Mouse (Mus musculus) forebrain, embryonic 13.5 days (tissue): ENCODE results near the gene Akirin1. TPM values are rescaled to one million over a fixed set of nuclear protein-coding genes. Genes with fewer than 3 reads are reported as not detected.

Experiments
- ATAC-seq: fragments of 200-750 bp; cut with Nextera tagmentation; 2 replicates; pipeline ENCODE4 v1.8.0; 2017
- H3K27ac ChIP-seq: fragments of 300-500 bp; sonication (generic); 2 replicates; pipeline ENCODE4 v1.5.1; 2015; ENCODE audit warnings: inconsistent platforms, mild to moderate bottlenecking, moderate library complexity
- H3K27me3 ChIP-seq: fragments of 300-500 bp; sonication (generic); 2 replicates; pipeline ENCODE4 v1.6.1; 2015; ENCODE audit warnings: mild to moderate bottlenecking, inconsistent platforms
- H3K36me3 ChIP-seq: fragments of 300-500 bp; sonication (generic); 2 replicates; pipeline ENCODE4 v1.6.1; 2015; ENCODE audit warnings: mild to moderate bottlenecking, inconsistent platforms; ENCODE audit not compliant: poor library complexity, severe bottlenecking
- H3K4me1 ChIP-seq: fragments of 300-500 bp; sonication (generic); 2 replicates; pipeline ENCODE4 v1.6.1; 2015; ENCODE audit warnings: inconsistent platforms
- H3K4me2 ChIP-seq: fragments of 300-500 bp; sonication (generic); 2 replicates; pipeline ENCODE4 v1.6.1; 2015; ENCODE audit warnings: inconsistent platforms, mild to moderate bottlenecking, moderate library complexity
- H3K4me3 ChIP-seq: fragments of 300-500 bp; sonication (generic); 2 replicates; pipeline ENCODE4 v1.5.1; 2015; ENCODE audit warnings: mild to moderate bottlenecking, inconsistent platforms
- H3K9ac ChIP-seq: fragments of 300-500 bp; sonication (generic); 2 replicates; pipeline ENCODE4 v1.6.1; 2015; ENCODE audit warnings: mild to moderate bottlenecking, inconsistent platforms
- H3K9me3 ChIP-seq: fragments of 300-500 bp; sonication (generic); replicated peaks from 2 replicates; pipeline ENCODE4 v1.6.1; 2016; ENCODE audit warnings: inconsistent platforms
- WGBS: fragments of 180-500 bp; shearing (Covaris S2); methylation state at CpG from one replicate; pipeline ENCODE4 v1.1.7; 2015; 5-methylcytosine and 5-hydroxymethylcytosine counted together
- polyA plus RNA-seq: library from polyadenylated mRNA; unstranded; fragments of >200 nt; fragmentation: Nextera tagmentation; extraction: Ambion mirVana; gene quantifications from 2 replicates; pipeline ENCODE4 v1.2.1, GENCODE M21; 2015

The Akirin1 gene
- polyA plus RNA-seq, 1 experiment from 2014 or later: 74.6 TPM

DNA sequence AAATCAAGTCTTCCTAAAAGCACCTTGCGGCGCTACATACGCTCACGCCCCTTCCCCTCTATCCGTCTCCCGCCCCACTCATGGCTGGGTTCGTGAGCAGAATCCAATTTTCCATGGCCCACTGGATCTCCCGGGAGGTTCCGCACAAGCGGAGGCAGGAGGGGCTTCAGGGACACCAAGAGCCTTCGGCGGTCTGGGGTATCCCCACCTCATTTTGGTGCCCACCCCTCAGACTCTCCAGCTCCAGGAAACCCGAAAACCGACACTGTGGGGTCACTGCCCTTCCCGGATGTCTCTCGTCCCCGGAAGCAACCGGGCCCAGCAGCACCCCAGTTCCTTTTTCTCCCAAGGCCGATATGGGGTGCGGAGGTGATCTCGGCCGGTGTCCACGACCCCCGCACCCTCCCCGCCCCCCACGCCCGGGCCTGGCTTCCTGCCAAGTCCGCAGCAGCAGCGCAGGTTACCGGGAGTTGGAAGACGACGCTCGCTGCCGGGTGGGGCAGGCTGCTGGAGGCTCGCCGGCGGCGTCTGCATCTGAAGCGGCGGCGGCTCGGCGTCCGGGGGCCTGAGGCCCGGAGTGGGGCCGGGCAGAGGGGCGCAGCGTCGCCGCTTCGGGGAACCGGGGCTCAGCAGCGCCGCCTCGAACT is 538 bp downstream of the Akirin1 start:
- peak; percentile 80 for ATAC-seq
- H3K9me3 ChIP-seq: no peaks in the 10 kb centered on the region
- H3K27ac ChIP-seq: peak overlapping the region; percentile 92
- peak overlapping the region; percentile 96 for H3K9ac ChIP-seq
- peak overlapping the region; percentile 70 for H3K4me2 ChIP-seq
- H3K4me3 ChIP-seq: peak overlapping the region; percentile 99
- under 1% methylated on average over 53 of the region's 55 CpGs for WGBS
- H3K27me3 ChIP-seq: no peaks in the 10 kb centered on the region
- H3K4me1 ChIP-seq: peaks cover 35% of the 10 kb centered on the region
- H3K36me3 ChIP-seq: no peaks in the 10 kb centered on the region

DNA sequence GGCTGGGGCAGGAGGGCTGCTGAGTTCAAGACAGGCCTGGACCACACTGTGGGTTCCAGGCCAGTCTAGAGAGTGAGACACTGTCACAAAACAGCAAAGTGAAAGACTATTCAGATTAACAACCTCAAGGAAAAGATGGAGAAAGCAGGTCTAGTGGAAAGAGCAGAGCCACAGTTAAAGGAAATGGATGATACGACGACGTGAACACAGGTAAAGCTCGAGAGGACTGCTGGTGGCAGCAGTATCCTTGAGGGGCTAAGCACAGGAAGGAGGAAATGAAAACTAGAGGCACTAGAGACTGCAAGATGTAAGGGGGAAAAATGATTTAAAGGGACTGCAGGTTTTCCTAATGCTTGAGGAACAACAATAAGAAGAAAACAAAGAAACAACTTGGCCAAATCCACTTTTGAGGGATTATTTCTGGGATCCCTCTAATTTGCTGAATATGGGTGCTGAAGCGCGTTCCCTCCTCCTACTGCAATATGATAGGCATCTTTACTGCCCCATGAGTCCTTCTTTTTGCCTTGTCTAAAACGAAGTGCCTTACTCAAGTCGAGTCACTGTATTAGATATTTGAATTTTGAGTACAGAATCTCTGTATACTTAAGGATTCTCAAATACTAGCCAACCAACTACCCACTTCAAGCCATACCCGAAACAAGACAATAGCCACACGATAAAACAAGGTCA is 1.3 kb downstream of the Akirin1 start:
- Histone ChIP-seq H3K4me3 (peak overlapping the region; percentile 99), H3K27me3 (no peaks in the 10 kb centered on the region), H3K36me3 (no peaks in the 10 kb centered on the region), H3K27ac (peak overlapping the region; percentile 92; the same call in 1 of the 2 replicates), H3K9ac (peak overlapping the region; percentile 96), H3K4me2 (peak overlapping the region; percentile 70), H3K9me3 (no peaks in the 10 kb centered on the region), H3K4me1 (peaks cover 35% of the 10 kb centered on the region)
- WGBS: 16% methylated on average over 10 of the region's 10 CpGs
- no peak for ATAC-seq

DNA sequence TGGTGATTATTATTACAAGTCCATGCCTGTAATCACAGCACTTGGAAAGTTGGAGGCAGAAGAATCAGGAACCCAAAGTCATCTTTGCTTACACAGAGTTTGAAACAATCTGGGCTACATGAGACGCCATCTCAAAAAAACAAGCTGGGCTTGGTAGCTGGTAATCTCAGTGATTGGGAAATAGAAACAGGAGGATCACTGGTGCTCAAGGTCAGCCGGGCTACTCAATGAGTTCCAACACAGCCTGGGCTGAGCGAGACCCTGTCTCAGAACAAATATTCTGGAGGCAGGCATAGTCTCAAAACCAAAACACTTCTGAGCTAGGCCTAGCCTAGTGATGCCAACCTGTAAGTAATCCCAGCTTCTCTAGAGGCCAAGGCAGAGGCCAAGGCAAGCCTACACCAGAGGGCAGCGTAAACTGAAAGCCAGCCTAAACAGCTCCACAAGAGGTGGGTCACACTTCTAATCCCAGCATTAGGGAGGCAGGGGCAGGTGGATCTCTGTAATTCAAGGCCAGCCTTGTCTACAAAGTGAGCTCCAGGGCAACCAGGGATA is 4.8 kb downstream of the Akirin1 start:
- WGBS: 93% methylated on average over 4 of the region's 4 CpGs
- peaks cover 35% of the 10 kb centered on the region for H3K4me1 ChIP-seq
- H3K36me3 ChIP-seq: peaks cover 29% of the 10 kb centered on the region

GRCm38 (mm10) chr4:123742891-123743290 is 7.3 kb downstream of the Akirin1 start:
- H3K27me3 ChIP-seq: no peaks in the 10 kb centered on the region
- peaks cover 23% of the 10 kb centered on the region for H3K4me1 ChIP-seq
- no peaks in the 10 kb centered on the region for H3K9me3 ChIP-seq
- peaks cover 53% of the 10 kb centered on the region for H3K36me3 ChIP-seq
- no peak overlapping the region for H3K4me2 ChIP-seq
- no peak for ATAC-seq
- H3K27ac ChIP-seq: no peak overlapping the region
- WGBS: 81% methylated on average over 1 of the region's 1 CpGs
- H3K9ac ChIP-seq: no peak overlapping the region
- no peak overlapping the region for H3K4me3 ChIP-seq

More for the DNA sequence above, 4.8 kb downstream of the Akirin1 start:
- H3K9me3 ChIP-seq: no peaks in the 10 kb centered on the region
- no peak overlapping the region for H3K4me2 ChIP-seq
- no peak for ATAC-seq
- no peaks in the 10 kb centered on the region for H3K27me3 ChIP-seq
- no peak overlapping the region for H3K9ac ChIP-seq
- H3K27ac ChIP-seq: no peak overlapping the region
- no peak overlapping the region for H3K4me3 ChIP-seq

DNA sequence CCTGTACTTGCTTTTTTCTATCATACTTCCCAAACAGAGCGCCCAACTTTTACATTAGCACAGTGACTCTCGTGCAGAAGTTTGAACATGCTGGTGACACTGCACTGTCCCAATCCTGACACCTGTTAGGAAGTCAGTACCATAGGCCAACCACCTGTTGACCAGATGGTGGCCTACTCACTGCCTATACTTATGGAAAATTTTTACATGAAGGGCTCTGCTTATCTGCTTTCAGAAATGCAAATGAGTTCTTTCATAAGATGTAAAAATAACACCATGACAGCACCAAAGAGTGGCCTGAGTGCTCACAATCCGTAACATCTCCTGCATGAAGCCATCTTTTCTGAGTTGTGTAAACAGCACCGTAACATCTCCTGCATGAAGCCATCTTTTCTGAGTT is 11.4 kb downstream of the Akirin1 start:
- Histone ChIP-seq H3K9ac (no peak overlapping the region), H3K4me2 (no peak overlapping the region), H3K9me3 (no peaks in the 10 kb centered on the region), H3K4me1 (no peaks in the 10 kb centered on the region), H3K36me3 (peaks cover 81% of the 10 kb centered on the region), H3K4me3 (no peak overlapping the region), H3K27me3 (no peaks in the 10 kb centered on the region), H3K27ac (no peak overlapping the region)
- no peak for ATAC-seq
- 93% methylated on average over 4 of the region's 4 CpGs for WGBS

GRCm38 (mm10) chr4:123733532-123733931 is 16.6 kb downstream of the Akirin1 start:
- no peaks in the 10 kb centered on the region for H3K4me1 ChIP-seq
- no peak overlapping the region for H3K9ac ChIP-seq
- no peak overlapping the region for H3K4me2 ChIP-seq
- WGBS: 93% methylated on average over 9 of the region's 9 CpGs
- peaks cover 53% of the 10 kb centered on the region for H3K36me3 ChIP-seq
- no peak overlapping the region for H3K27ac ChIP-seq
- no peak overlapping the region for H3K4me3 ChIP-seq
- H3K27me3 ChIP-seq: no peaks in the 10 kb centered on the region
- H3K9me3 ChIP-seq: no peaks in the 10 kb centered on the region
- 0 out of 2 replicates have a peak, but pooled peaks have one; percentile 24 for ATAC-seq

- H3K36me3 ChIP-seq: peaks cover 47% of the 10 kb centered on the region
- H3K9ac ChIP-seq: no peak overlapping the region
- H3K27ac ChIP-seq: no peak overlapping the region
- H3K4me2 ChIP-seq: no peak overlapping the region
- H3K27me3 ChIP-seq: no peaks in the 10 kb centered on the region
- H3K9me3 ChIP-seq: no peaks in the 10 kb centered on the region
- WGBS: 90% methylated on average over 2 of the region's 2 CpGs
- ATAC-seq: 0 out of 2 replicates have a peak, but pooled peaks have one; percentile 16
- H3K4me3 ChIP-seq: no peak overlapping the region
- H3K4me1 ChIP-seq: no peaks in the 10 kb centered on the region
Measured at GRCm38 (mm10) chr4:123732921-123733320, 17.2 kb downstream of the Akirin1 start.

DNA sequence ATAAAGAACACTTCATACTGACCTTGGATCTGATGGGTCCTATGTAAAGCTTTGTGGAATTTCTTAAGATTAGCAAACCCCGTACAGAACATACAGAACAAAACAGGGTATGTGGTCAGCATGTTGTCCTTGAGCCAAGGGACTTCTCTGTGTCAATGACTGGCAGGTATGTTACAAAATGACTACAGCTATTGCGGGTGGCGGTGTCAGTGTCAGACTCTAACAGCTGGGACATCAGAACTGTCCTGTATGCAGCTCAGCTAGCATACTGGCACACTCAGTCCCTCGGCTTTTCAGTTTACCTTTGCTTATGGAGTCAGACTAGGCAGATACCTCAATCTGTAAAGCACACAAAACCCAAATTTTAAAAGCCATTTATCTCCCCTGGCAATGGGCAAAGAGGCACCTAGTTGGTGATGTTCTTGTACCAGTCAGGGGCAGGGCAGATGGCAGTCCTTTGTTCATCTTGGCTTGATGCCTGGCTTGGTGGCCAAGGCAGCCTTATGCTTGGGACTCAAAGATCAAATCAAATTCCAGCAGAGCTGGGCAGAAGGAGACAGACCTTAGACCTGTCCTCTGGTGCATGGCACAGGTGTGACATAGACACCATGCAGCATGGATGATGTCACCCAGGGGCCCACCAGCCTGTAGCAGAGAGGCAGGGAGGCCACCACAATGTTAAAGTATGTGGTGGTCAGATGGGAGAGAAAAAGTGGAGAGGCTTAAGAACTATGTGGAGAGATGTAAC is 17.8 kb downstream of the Akirin1 start:
- Histone ChIP-seq H3K4me2 (no peak overlapping the region), H3K27me3 (no peaks in the 10 kb centered on the region), H3K4me3 (no peak overlapping the region), H3K36me3 (peaks cover 43% of the 10 kb centered on the region), H3K4me1 (no peaks in the 10 kb centered on the region), H3K9ac (no peak overlapping the region), H3K9me3 (no peaks in the 10 kb centered on the region), H3K27ac (no peak overlapping the region)
- no peak for ATAC-seq
- 92% methylated on average over 4 of the region's 4 CpGs for WGBS

DNA sequence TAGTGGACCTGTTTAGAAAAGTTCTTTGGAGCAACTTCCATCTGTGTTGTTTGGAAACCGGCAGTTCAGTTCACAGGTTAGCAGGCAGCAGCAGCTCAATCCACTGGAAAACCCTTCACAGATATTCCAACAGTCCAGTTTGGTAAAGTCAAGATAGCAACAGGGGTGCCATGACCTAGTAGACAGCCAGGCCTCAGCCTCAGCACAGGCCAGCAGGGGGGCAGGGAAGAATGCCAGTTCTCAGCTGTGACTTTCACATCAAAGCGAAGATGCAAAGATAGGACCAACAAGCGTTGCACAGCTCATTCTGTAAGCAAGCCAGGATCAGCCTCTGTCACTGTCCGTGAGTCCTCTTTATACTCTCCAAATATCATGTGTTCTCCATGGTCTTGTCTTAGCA is 28.4 kb downstream of the Akirin1 start:
- Histone ChIP-seq H3K27ac (no peak overlapping the region), H3K4me2 (no peak overlapping the region), H3K36me3 (no peaks in the 10 kb centered on the region), H3K9me3 (no peaks in the 10 kb centered on the region), H3K27me3 (no peaks in the 10 kb centered on the region), H3K9ac (no peak overlapping the region), H3K4me3 (no peak overlapping the region), H3K4me1 (peaks cover 6% of the 10 kb centered on the region)
- no peak for ATAC-seq
- 85% methylated on average over 4 of the region's 4 CpGs for WGBS

DNA sequence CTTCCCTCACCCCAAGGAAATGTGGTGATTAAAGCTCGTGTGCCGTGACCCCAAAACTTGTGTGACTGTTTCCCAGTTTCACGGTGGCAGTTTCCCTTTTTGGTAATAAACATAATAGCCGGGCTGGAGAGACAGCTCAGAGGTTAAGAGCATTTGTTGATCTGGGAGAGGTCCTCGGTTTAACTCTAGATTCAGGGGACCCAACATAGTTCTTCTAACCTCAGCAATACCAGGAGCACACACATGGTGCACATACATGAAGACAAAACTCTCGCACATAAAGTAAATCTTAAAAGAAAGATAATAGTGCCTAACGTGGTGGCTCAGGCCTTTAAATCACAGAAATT is 31.7 kb downstream of the Akirin1 start:
- Histone ChIP-seq H3K4me2 (peak overlapping the region; percentile 86), H3K27ac (peak overlapping the region; percentile 52; the same call in 1 of the 2 replicates), H3K9ac (peak overlapping the region; percentile 93), H3K4me3 (peak overlapping the region; percentile 87), H3K36me3 (peaks cover 23% of the 10 kb centered on the region), H3K27me3 (no peaks in the 10 kb centered on the region), H3K9me3 (no peaks in the 10 kb centered on the region), H3K4me1 (peaks cover 10% of the 10 kb centered on the region)
- peak; percentile 51; the same call in 1 of the 2 replicates for ATAC-seq
- whole genome bisulfite sequencing: 30% methylated on average over 7 of the region's 7 CpGs

DNA sequence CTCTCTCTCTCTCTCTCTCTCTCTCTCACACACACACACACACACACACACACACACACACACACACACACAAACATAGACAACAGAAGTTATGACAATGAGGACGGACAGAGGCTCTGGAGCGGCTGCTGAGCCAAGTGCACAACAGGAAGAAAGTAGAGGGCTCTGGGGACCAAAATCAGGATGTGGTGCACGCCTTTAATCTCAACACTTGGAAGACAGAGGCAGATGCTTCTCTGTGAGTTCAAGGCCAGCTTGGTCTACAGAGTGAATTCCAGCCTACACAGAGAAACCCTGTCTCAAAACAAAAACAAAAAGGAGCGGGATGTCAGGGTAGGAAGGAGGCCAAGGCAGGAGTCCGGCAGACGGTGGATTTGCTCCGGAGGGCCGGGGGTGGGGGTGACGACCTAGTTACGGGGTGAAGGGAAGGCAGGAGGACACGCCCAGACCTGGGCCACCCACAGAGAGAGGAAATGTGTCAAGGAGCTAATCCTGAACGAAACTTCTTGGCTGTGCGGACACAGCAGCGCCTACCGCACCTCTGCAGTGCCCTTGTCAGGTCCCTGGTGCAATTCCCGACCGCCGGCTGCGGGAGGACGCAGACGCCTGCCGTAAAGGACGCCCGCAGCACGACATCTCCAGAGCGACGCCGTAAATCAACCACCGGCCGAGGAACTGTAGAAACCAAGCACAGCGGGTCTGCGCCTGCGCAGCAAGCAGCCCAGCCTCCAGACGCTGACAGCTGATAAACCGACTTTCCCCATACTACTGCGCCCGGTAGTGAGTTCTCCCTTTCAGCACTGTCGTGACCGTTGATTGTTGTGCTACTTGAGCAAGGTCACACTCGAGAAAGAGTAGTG is 32.3 kb downstream of the Akirin1 start, which contains the start of gene Ndufs5:
Gene Ndufs5 (minus strand): TSS at position 629 of the 860 bp plus-strand sequence.
- H3K27me3 ChIP-seq: no peaks in the 10 kb centered on the region
- ATAC-seq: peak; percentile 98
- peak within 1 kb of the TSS; percentile 52; the same call in 1 of the 2 replicates for H3K27ac ChIP-seq
- peak within 1 kb of the TSS; percentile 86 for H3K4me2 ChIP-seq
- H3K4me3 ChIP-seq: peak within 1 kb of the TSS; percentile 87
- H3K36me3 ChIP-seq: peaks cover 26% of the 10 kb centered on the region
- no peaks in the 10 kb centered on the region for H3K9me3 ChIP-seq
- H3K9ac ChIP-seq: peak within 1 kb of the TSS; percentile 93
- under 1% methylated on average over 40 of the region's 40 CpGs for WGBS
- peaks cover 10% of the 10 kb centered on the region for H3K4me1 ChIP-seq
